Mouse (Mus musculus): ENCODE measurements around the gene Col24a1. TPM values are rescaled to one million over a fixed set of nuclear protein-coding genes. Genes with fewer than 3 reads are reported as not detected.

Gene Col24a1
- polyA plus RNA-seq (2015; fragmentation: Nextera tagmentation; extraction: Ambion mirVana): 1.5 and 1.6 TPM in 2 replicates

GRCm38 (mm10) chr3:145292337-145293134 lies at the start of gene Col24a1:
Gene Col24a1, plus strand, starts transcription at chr3:145292472.
- ATAC-seq (replicated peaks; ENCODE audit: insufficient number of reproducible peaks, insufficient read depth, low FRiP score, low read depth): peak; percentile 15; the same call in 1 of the 2 replicates
- Histone ChIP-seq H3K4me1 (replicated peaks) (peaks cover 20% of the 10 kb centered on the region), H3K4me3 (peak within 1 kb of the TSS; percentile 50), H3K27me3 (peaks cover 12% of the 10 kb centered on the region), H3K36me3 (no peaks in the 10 kb centered on the region), H3K9me3 (replicated peaks) (no peaks in the 10 kb centered on the region), H3K4me2 (peak within 1 kb of the TSS; percentile 90), H3K9ac (peak within 1 kb of the TSS; percentile 48), H3K27ac (peak within 1 kb of the TSS; percentile 27; the same call in 1 of the 2 replicates)
- 3% methylated on average over 22 of the region's 22 CpGs for WGBS

- no peak overlapping the region for H3K9ac ChIP-seq
- H3K4me2 ChIP-seq: no peak overlapping the region
- no peaks in the 10 kb centered on the region for H3K4me1 ChIP-seq (replicated peaks)
- WGBS: 80% methylated on average over 2 of the region's 2 CpGs
- H3K4me3 ChIP-seq: no peak overlapping the region
- no peaks in the 10 kb centered on the region for H3K36me3 ChIP-seq
- no peak overlapping the region for H3K27ac ChIP-seq
- ATAC-seq (replicated peaks; ENCODE audit: insufficient number of reproducible peaks, insufficient read depth, low FRiP score, low read depth): no peak
- H3K9me3 ChIP-seq (replicated peaks): no peaks in the 10 kb centered on the region
- no peaks in the 10 kb centered on the region for H3K27me3 ChIP-seq
Observed at GRCm38 (mm10) chr3:145248040-145248439, 44.2 kb upstream of the Col24a1 start.

- 70% methylated on average over 5 of the region's 5 CpGs for WGBS
- Histone ChIP-seq H3K27me3 (no peaks in the 10 kb centered on the region), H3K36me3 (no peaks in the 10 kb centered on the region), H3K4me2 (no peak overlapping the region), H3K27ac (no peak overlapping the region), H3K9me3 (replicated peaks) (no peaks in the 10 kb centered on the region), H3K4me1 (replicated peaks) (no peaks in the 10 kb centered on the region), H3K9ac (no peak overlapping the region), H3K4me3 (no peak overlapping the region)
- ATAC-seq (replicated peaks; ENCODE audit: insufficient number of reproducible peaks, insufficient read depth, low FRiP score, low read depth): no peak
Observed at GRCm38 (mm10) chr3:145253066-145253465, 39.2 kb upstream of the Col24a1 start.

- no peaks in the 10 kb centered on the region for H3K36me3 ChIP-seq
- H3K9me3 ChIP-seq (replicated peaks): no peaks in the 10 kb centered on the region
- WGBS: 51% methylated on average over 3 of the region's 3 CpGs
- H3K27me3 ChIP-seq: no peaks in the 10 kb centered on the region
- H3K27ac ChIP-seq: no peak overlapping the region
- H3K4me2 ChIP-seq: no peak overlapping the region
- no peak for ATAC-seq (replicated peaks; ENCODE audit: insufficient number of reproducible peaks, insufficient read depth, low FRiP score, low read depth)
- H3K4me1 ChIP-seq (replicated peaks): no peaks in the 10 kb centered on the region
- H3K4me3 ChIP-seq: no peak overlapping the region
- no peak overlapping the region for H3K9ac ChIP-seq
Observed at GRCm38 (mm10) chr3:145254764-145255396, 37.4 kb upstream of the Col24a1 start.

- H3K4me3 ChIP-seq: no peak overlapping the region
- H3K27ac ChIP-seq: no peak overlapping the region
- H3K4me1 ChIP-seq (replicated peaks): no peaks in the 10 kb centered on the region
- H3K27me3 ChIP-seq: no peaks in the 10 kb centered on the region
- no peak overlapping the region for H3K9ac ChIP-seq
- WGBS: 74% methylated on average over 7 of the region's 7 CpGs
- H3K9me3 ChIP-seq (replicated peaks): no peaks in the 10 kb centered on the region
- no peak overlapping the region for H3K4me2 ChIP-seq
- ATAC-seq (replicated peaks; ENCODE audit: insufficient number of reproducible peaks, insufficient read depth, low FRiP score, low read depth): no peak
- no peaks in the 10 kb centered on the region for H3K36me3 ChIP-seq
Observed at GRCm38 (mm10) chr3:145256647-145257046, 35.6 kb upstream of the Col24a1 start.

GRCm38 (mm10) chr3:145259678-145260077 lies 32.6 kb upstream of the Col24a1 start:
- Histone ChIP-seq H3K4me2 (no peak overlapping the region), H3K36me3 (no peaks in the 10 kb centered on the region), H3K9ac (no peak overlapping the region), H3K4me3 (no peak overlapping the region), H3K9me3 (replicated peaks) (no peaks in the 10 kb centered on the region), H3K27ac (no peak overlapping the region), H3K4me1 (replicated peaks) (no peaks in the 10 kb centered on the region), H3K27me3 (no peaks in the 10 kb centered on the region)
- 54% methylated on average over 6 of the region's 6 CpGs for WGBS
- 0 out of 2 replicates have a peak, but pooled peaks have one; percentile 31 for ATAC-seq (replicated peaks; ENCODE audit: insufficient number of reproducible peaks, insufficient read depth, low FRiP score, low read depth)

- no peaks in the 10 kb centered on the region for H3K36me3 ChIP-seq
- H3K4me1 ChIP-seq (replicated peaks): no peaks in the 10 kb centered on the region
- H3K27me3 ChIP-seq: no peaks in the 10 kb centered on the region
- H3K4me2 ChIP-seq: no peak overlapping the region
- no peaks in the 10 kb centered on the region for H3K9me3 ChIP-seq (replicated peaks)
- no peak overlapping the region for H3K27ac ChIP-seq
- H3K9ac ChIP-seq: no peak overlapping the region
- H3K4me3 ChIP-seq: no peak overlapping the region
- ATAC-seq (replicated peaks; ENCODE audit: insufficient number of reproducible peaks, insufficient read depth, low FRiP score, low read depth): no peak
- 67% methylated on average over 4 of the region's 4 CpGs for whole genome bisulfite sequencing
Observed at GRCm38 (mm10) chr3:145263131-145263530, 29.1 kb upstream of the Col24a1 start.

- no peak overlapping the region for H3K4me3 ChIP-seq
- H3K27me3 ChIP-seq: no peaks in the 10 kb centered on the region
- ATAC-seq (replicated peaks; ENCODE audit: insufficient number of reproducible peaks, insufficient read depth, low FRiP score, low read depth): no peak
- no peak overlapping the region for H3K9ac ChIP-seq
- no peak overlapping the region for H3K4me2 ChIP-seq
- no peaks in the 10 kb centered on the region for H3K4me1 ChIP-seq (replicated peaks)
- WGBS: 77% methylated on average over 7 of the region's 7 CpGs
- no peaks in the 10 kb centered on the region for H3K36me3 ChIP-seq
- H3K9me3 ChIP-seq (replicated peaks): no peaks in the 10 kb centered on the region
- H3K27ac ChIP-seq: no peak overlapping the region
Observed at GRCm38 (mm10) chr3:145268066-145268465, 24.2 kb upstream of the Col24a1 start.

GRCm38 (mm10) chr3:145274191-145274590 lies 18.1 kb upstream of the Col24a1 start:
- Histone ChIP-seq H3K4me2 (no peak overlapping the region), H3K9me3 (replicated peaks) (no peaks in the 10 kb centered on the region), H3K36me3 (no peaks in the 10 kb centered on the region), H3K4me3 (no peak overlapping the region), H3K27ac (no peak overlapping the region), H3K27me3 (no peaks in the 10 kb centered on the region), H3K9ac (no peak overlapping the region), H3K4me1 (replicated peaks) (no peaks in the 10 kb centered on the region)
- WGBS: 55% methylated on average over 6 of the region's 6 CpGs
- ATAC-seq (replicated peaks; ENCODE audit: insufficient number of reproducible peaks, insufficient read depth, low FRiP score, low read depth): no peak

GRCm38 (mm10) chr3:145293207-145293606 lies 935 bp downstream of the Col24a1 start:
- ATAC-seq (replicated peaks; ENCODE audit: insufficient number of reproducible peaks, insufficient read depth, low FRiP score, low read depth): peak; percentile 35
- Histone ChIP-seq H3K9ac (peak overlapping the region; percentile 48), H3K36me3 (no peaks in the 10 kb centered on the region), H3K27me3 (peaks cover 12% of the 10 kb centered on the region), H3K4me1 (replicated peaks) (peaks cover 20% of the 10 kb centered on the region), H3K27ac (peak overlapping the region; percentile 27; the same call in 1 of the 2 replicates), H3K9me3 (replicated peaks) (no peaks in the 10 kb centered on the region), H3K4me3 (peak overlapping the region; percentile 50), H3K4me2 (peak overlapping the region; percentile 90)
- WGBS: under 1% methylated on average over 9 of the region's 9 CpGs

GRCm38 (mm10) chr3:145293623-145294307 lies 1.5 kb downstream of the Col24a1 start:
- 36% methylated on average over 12 of the region's 12 CpGs for WGBS
- ATAC-seq (replicated peaks; ENCODE audit: insufficient number of reproducible peaks, insufficient read depth, low FRiP score, low read depth): no peak
- no peak overlapping the region for H3K27ac ChIP-seq
- no peaks in the 10 kb centered on the region for H3K36me3 ChIP-seq
- no peaks in the 10 kb centered on the region for H3K9me3 ChIP-seq (replicated peaks)
- H3K4me2 ChIP-seq: peak overlapping the region; percentile 90
- H3K27me3 ChIP-seq: peaks cover 12% of the 10 kb centered on the region
- H3K4me3 ChIP-seq: peak overlapping the region; percentile 50
- peak overlapping the region; percentile 48 for H3K9ac ChIP-seq
- H3K4me1 ChIP-seq (replicated peaks): peaks cover 20% of the 10 kb centered on the region

All from heart, embryonic 15.5 days (tissue).